Mouse (Mus musculus): ENCODE measurements around the gene Wdr93.

- no peak for TF ChIP-seq REST (IDR thresholded peaks at IDR 0.05; ENCODE audit: insufficient read depth, insufficient read length)
- no peak for TF ChIP-seq MAX (IDR thresholded peaks at IDR 0.05; ENCODE audit: low read depth)
- no peak for TF ChIP-seq MYOD1 (IDR thresholded peaks at IDR 0.05; ENCODE audit: control insufficient read depth in 1 of 3, insufficient read length in 2 of 3, low read depth in 2 of 3)
- no peak for TF ChIP-seq POLR2A (IDR thresholded peaks at IDR 0.05; ENCODE audit: insufficient read length, low read depth)
- TF ChIP-seq TCF3 (IDR thresholded peaks at IDR 0.05; ENCODE audit: insufficient read length, low read depth) = no peak
- no peak for TF ChIP-seq POLR2AphosphoS2 (IDR thresholded peaks at IDR 0.05; ENCODE audit: insufficient read length, low read depth)
- no peak for TF ChIP-seq TCF12 (IDR thresholded peaks at IDR 0.05; ENCODE audit: insufficient read depth, poor library complexity, severe bottlenecking)
- TF ChIP-seq MYOG (IDR thresholded peaks at IDR 0.05; ENCODE audit: control insufficient read depth in 1 of 3, insufficient read depth in 1 of 3, insufficient read length in 2 of 3, low read depth in 2 of 3) = no peak
- no peak for TF ChIP-seq USF1 (IDR thresholded peaks at IDR 0.05; ENCODE audit: low read depth)
Observed at GRCm38 (mm10) chr7:79810611-79811506, 67.9 kb downstream of the Wdr93 start, which contains the start of gene Mesp2.

Data from myocyte (in vitro differentiated cells).